Mouse (Mus musculus) hindbrain, embryonic 14.5 days (tissue): ENCODE data around the gene C2cd2l. TPM values are rescaled to one million over a fixed set of nuclear protein-coding genes. Genes with fewer than 3 reads are reported as not detected.
A peak's percentile ranks its signal among the peaks of the same experiment; 100 is the strongest.
"Not testable (repeated sequence)": the region's sequence is repeated elsewhere in the genome, so short reads cannot be mapped to it uniquely, and the experiment has no call there.

Experiments
- ATAC-seq: fragments of 200-750 bp; cut with Nextera tagmentation; 2 replicates; pipeline ENCODE4 v1.8.0; 2017; ENCODE audit warnings: moderate number of reproducible peaks, mild to moderate bottlenecking, moderate TSS enrichment, moderate library complexity; ENCODE audit not compliant: low FRiP score
- DNase-seq: peaks from one replicate; pipeline ENCODE4 v3.0.0-alpha.2; 2015; ENCODE audit warnings: low spot score
- H3K27ac ChIP-seq: fragments of 300-500 bp; sonication (generic); 2 replicates; pipeline ENCODE4 v1.5.1; 2014; ENCODE audit warnings: mild to moderate bottlenecking, moderate library complexity
- H3K27me3 ChIP-seq: fragments of 300-500 bp; sonication (generic); 2 replicates; pipeline ENCODE4 v1.6.1; 2014; ENCODE audit warnings: mild to moderate bottlenecking, low read length, mixed read lengths; ENCODE audit not compliant: control insufficient read depth, insufficient read depth
- H3K36me3 ChIP-seq: fragments of 300-500 bp; sonication (generic); replicated peaks from 2 replicates; pipeline ENCODE4 v1.6.1; 2014; ENCODE audit not compliant: control insufficient read depth, insufficient read depth
- H3K4me1 ChIP-seq: fragments of 300-500 bp; sonication (generic); replicated peaks from 2 replicates; pipeline ENCODE4 v1.6.1; 2014; ENCODE audit warnings: antibody characterized with exemption, low read length, mixed read lengths; ENCODE audit not compliant: control insufficient read depth, insufficient read depth
- H3K4me2 ChIP-seq: fragments of 300-500 bp; sonication (generic); replicated peaks from 2 replicates; pipeline ENCODE4 v1.6.1; 2014; ENCODE audit warnings: mild to moderate bottlenecking, moderate library complexity
- H3K4me3 ChIP-seq: fragments of 300-500 bp; sonication (generic); replicated peaks from 2 replicates; pipeline ENCODE4 v1.5.1; 2014; ENCODE audit warnings: mild to moderate bottlenecking, low read length
- H3K9ac ChIP-seq: fragments of 300-500 bp; sonication (generic); 2 replicates; pipeline ENCODE4 v1.6.1; 2014
- H3K9me3 ChIP-seq: fragments of 300-500 bp; sonication (generic); 2 replicates; pipeline ENCODE4 v1.6.1; 2016; ENCODE audit warnings: low read length; ENCODE audit not compliant: control insufficient read depth
- WGBS: fragments of 180-500 bp; shearing (Covaris S2); extraction: QIAGEN DNeasy Blood & Tissue Kit; methylation state at CpG from one replicate; pipeline ENCODE4 v1.1.7; 2014; 5-methylcytosine and 5-hydroxymethylcytosine counted together
- polyA plus RNA-seq: library from polyadenylated mRNA; unstranded; fragments of >200 nt; fragmentation: Nextera tagmentation; extraction: Ambion mirVana; gene quantifications from 2 replicates; pipeline ENCODE4 v1.2.1, GENCODE M21; 2014

The C2cd2l gene
- polyA plus RNA-seq, result 24.0 and 25.6 TPM in 2 replicates

DNA sequence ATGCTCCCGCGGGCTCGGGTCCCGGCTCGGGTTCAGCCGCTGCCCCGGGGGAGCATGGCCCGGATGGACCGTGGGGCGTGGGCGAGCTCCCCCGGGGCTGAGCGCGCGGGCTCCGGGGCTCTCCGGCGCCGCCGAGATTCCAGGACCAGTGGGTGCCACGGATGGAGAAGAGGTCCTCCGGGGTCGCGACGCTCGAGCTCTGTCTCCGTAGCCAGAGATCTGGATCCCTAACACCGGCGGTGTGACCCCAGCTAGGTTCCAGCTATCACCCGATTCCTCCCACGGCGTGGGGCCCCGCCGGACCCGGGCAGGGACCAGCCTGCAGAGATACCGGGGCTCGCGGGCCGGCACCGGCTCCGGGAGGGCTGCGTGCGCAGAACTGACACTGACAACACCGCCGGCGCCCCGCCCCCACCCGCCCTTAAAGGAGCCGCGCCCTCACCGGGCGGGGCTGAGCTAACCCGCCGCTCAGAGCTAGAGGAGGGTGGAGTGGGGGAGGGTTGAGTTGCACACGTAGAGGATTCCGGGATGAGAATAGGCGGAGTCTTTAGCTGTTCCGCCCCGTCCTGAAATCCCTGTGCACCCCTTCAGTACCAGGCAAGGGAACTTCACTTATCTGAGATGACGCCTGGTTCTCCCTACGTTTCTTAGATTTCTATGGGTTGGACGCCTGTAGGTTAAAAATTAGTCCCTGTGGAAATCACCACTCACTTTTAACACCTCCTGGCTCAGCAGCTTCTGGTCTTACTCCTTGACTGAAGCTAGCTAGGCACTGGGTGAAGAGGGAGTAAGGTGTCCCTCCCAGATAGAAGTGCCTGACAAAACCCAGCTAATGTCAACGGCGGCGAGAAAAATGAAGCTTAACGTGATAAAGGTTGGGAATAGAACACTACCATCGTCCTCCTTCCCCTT is at the start of gene C2cd2l:
TSS of gene C2cd2l (minus strand) at position 399 of the 912 bp plus-strand sequence.
- under 1% methylated on average over 67 of the region's 67 CpGs for WGBS
- ATAC-seq (peak; percentile 98), DNase-seq (peak; percentile 96)
- Histone ChIP-seq H3K9ac (peak within 1 kb of the TSS; percentile 88), H3K9me3 (no peaks in the 10 kb centered on the region), H3K36me3 (peaks cover 14% of the 10 kb centered on the region), H3K4me1 (peaks cover 36% of the 10 kb centered on the region), H3K4me3 (peak within 1 kb of the TSS; percentile 73), H3K4me2 (peak within 1 kb of the TSS; percentile 93), H3K27me3 (no peaks in the 10 kb centered on the region), H3K27ac (peak within 1 kb of the TSS; percentile 72)

DNA sequence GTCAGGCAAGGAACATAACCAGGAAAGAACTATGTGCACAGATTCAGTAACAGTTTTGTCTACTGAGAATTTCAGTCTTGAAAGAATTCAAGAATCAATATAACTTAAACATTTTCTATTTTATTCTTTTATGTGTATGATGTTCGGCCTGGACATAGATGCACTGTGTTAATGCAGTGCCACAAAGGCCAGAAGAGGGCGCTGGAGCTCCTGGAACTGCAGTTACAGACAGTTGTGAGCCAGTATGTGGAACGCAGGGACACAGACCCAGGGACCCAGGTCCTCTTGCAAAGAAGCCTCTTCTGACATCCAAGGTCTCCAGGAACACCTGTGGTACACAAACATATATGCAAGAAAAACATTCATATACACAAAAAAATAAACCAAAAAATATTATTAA is 44.4 kb upstream of the C2cd2l start:
- no peak for DNase-seq

DNA sequence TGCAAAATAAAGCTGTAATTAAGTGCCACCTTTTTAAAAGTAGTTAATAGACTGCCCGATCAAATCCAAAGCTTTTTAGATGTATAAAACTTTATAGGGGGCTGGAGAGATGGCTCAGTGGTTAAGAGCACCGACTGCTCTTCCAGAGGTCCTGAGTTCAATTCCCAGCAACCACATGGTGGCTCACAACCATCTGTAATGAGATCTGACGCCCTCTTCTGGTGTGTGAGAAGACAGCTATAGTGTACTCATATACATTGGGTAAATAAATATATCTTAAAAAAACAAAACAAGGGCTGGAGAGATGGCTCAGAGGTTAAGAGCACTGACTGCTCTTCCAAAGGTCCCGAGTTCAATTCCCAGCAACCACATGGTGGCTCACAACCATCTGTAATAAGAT is 41.8 kb upstream of the C2cd2l start:
- H3K9me3 ChIP-seq, H3K4me1 ChIP-seq, H3K27me3 ChIP-seq, DNase-seq, H3K9ac ChIP-seq, ATAC-seq: not testable (repeated sequence)
- Histone ChIP-seq H3K36me3 (peaks cover 24% of the 10 kb centered on the region), H3K4me3 (peak overlapping the region; percentile 76), H3K4me2 (peak overlapping the region; percentile 88), H3K27ac (0 out of 2 replicates have a peak overlapping the region, but pooled peaks have one; percentile 74)
- 47% methylated on average over 4 of the region's 4 CpGs for WGBS

More for the DNA sequence above, 44.4 kb upstream of the C2cd2l start:
- Histone ChIP-seq H3K4me1 (peaks cover 7% of the 10 kb centered on the region), H3K27ac (no peak overlapping the region), H3K9ac (no peak overlapping the region), H3K9me3 (no peaks in the 10 kb centered on the region), H3K27me3 (no peaks in the 10 kb centered on the region), H3K36me3 (peaks cover 2% of the 10 kb centered on the region), H3K4me3 (no peak overlapping the region), H3K4me2 (no peak overlapping the region)
- no peak for ATAC-seq
- 60% methylated on average over 3 of the region's 3 CpGs for WGBS

DNA sequence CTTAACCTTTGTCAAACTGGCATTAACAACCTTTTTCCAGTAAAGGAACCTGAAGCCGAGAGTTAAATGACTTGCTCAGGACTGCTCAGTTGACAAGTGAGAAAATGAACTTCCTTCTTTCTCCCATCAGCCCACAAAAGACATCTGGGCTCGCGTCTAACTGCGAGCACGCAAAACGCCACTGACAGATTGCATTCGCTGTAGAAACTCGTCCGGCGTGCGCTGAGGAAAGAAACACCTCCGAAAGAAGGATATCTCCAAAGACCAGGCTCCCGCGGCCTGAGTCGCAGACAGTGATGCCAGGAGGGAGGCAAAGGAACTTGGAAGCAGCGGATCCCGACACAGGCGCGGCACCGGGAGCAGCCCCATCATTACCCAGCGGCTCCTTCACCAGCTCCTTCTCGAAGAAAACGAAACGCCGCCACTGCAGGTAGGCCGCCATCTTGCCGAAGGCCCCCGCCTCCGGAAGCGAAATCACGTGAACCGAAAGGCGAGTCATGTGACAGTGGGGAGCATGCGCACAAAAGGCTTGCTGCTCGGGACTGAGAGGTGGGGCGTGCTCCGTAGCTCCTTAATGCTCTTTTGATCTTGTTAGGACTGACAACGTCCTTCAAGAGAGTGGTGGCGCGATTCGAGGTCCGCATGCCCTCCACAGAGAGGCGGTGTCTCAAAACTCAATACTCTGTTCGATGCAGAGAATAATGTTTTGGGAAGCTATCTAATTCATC is 41.3 kb upstream of the C2cd2l start, which contains the start of gene Vps11:
TSS of gene Vps11 (minus strand) at position 481 of the 728 bp plus-strand sequence.
- ATAC-seq, result peak; percentile 90
- under 1% methylated on average over 44 of the region's 44 CpGs for WGBS

DNA sequence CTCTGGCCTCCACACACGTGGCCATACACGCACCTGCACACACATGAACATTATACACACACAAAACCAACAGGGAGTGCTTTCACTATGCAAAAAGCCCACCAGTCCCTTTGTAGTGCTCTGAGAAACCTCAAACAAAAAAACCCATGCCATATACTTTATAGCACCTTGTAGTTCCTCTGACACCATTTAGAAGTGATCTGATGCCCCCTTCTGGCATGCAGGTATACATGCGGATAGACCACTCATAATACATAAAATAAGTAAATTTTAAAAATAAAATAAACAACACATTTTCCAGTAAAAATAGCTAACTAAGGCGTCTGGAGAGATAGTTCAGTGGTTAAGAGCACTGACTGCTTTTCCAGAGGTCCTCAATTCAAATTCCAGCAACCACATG is 37.1 kb upstream of the C2cd2l start:
- DNase-seq (peak; percentile 48), ATAC-seq (no peak)
- H3K27me3 ChIP-seq, result no peaks in the 10 kb centered on the region
- no peak overlapping the region for H3K4me3 ChIP-seq
- H3K4me2 ChIP-seq, result no peak overlapping the region
- H3K9ac ChIP-seq, result no peak overlapping the region
- peaks cover 72% of the 10 kb centered on the region for H3K36me3 ChIP-seq
- no peaks in the 10 kb centered on the region for H3K9me3 ChIP-seq
- peaks cover 7% of the 10 kb centered on the region for H3K4me1 ChIP-seq
- no peak overlapping the region for H3K27ac ChIP-seq
- WGBS, result 76% methylated on average over 4 of the region's 4 CpGs

More for the DNA sequence above, 41.3 kb upstream of the C2cd2l start, which contains the start of gene Vps11:
- Histone ChIP-seq H3K36me3 (peaks cover 30% of the 10 kb centered on the region), H3K9me3 (no peaks in the 10 kb centered on the region), H3K4me2 (peak within 1 kb of the TSS; percentile 88), H3K4me1 (peaks cover 7% of the 10 kb centered on the region), H3K9ac (peak within 1 kb of the TSS; percentile 88), H3K27me3 (no peaks in the 10 kb centered on the region), H3K4me3 (peak within 1 kb of the TSS; percentile 76), H3K27ac (peak within 1 kb of the TSS; percentile 74)
- peak; percentile 97 for DNase-seq

DNA sequence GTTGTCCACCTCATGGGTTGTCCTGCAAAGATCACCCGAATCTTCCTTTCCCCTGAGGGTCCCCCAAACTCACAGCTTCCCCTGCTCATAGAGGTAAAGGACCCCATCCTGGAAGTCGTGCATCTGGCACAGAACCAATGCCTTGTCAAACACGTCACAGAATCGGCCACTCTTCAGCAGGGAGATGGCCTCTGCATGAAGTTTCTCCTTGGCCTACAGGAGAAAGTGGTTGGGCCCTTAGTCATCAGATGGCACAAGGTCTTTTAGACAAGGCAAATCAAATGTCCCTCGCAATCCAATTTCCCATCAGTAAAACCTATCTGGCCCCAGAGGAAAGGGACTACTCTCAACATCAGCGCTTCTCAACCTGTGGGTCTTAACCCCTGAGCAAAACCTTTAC is 33.1 kb upstream of the C2cd2l start:
- WGBS, result 97% methylated on average over 6 of the region's 6 CpGs
- Histone ChIP-seq H3K9ac (no peak overlapping the region), H3K4me1 (no peaks in the 10 kb centered on the region), H3K36me3 (peaks cover 98% of the 10 kb centered on the region), H3K27ac (no peak overlapping the region), H3K4me3 (no peak overlapping the region), H3K9me3 (no peaks in the 10 kb centered on the region), H3K4me2 (no peak overlapping the region), H3K27me3 (no peaks in the 10 kb centered on the region)
- DNase-seq, result no peak
- no peak for ATAC-seq

- Histone ChIP-seq H3K27me3 (no peaks in the 10 kb centered on the region), H3K9ac (no peak overlapping the region), H3K4me3 (no peak overlapping the region), H3K4me1 (no peaks in the 10 kb centered on the region), H3K9me3 (no peaks in the 10 kb centered on the region), H3K36me3 (peaks cover 98% of the 10 kb centered on the region), H3K27ac (no peak overlapping the region), H3K4me2 (no peak overlapping the region)
- ATAC-seq (no peak), DNase-seq (no peak)
- 93% methylated on average over 10 of the region's 10 CpGs for WGBS
These were observed 32.3 kb upstream of the C2cd2l start for GRCm38 (mm10) chr9:44352337-44352736.

DNA sequence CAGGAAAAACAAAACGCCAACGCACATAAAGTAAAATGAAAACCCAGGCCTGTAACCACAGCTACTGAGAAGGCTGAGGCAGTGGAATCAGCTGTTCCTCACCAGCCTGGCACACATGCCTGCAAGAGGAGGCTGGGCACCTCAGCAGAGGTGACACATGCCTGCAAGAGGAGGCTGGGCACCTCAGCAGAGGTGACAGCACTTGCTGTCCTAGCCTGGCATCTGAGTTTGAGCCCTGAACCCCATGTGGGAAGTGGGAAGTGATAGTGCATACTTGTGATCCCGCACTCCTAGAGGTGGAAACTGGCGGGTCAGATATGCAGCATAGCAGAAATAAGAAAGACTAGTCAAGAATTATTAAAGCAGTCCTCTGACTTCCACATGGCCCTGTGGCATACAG is 31.3 kb upstream of the C2cd2l start:
- ATAC-seq (no peak), DNase-seq (no peak)
- no peak overlapping the region for H3K27ac ChIP-seq
- H3K36me3 ChIP-seq, result peaks cover 98% of the 10 kb centered on the region
- no peaks in the 10 kb centered on the region for H3K9me3 ChIP-seq
- no peak overlapping the region for H3K9ac ChIP-seq
- WGBS, result 100% methylated on average over 4 of the region's 4 CpGs
- no peaks in the 10 kb centered on the region for H3K4me1 ChIP-seq
- no peak overlapping the region for H3K4me2 ChIP-seq
- H3K4me3 ChIP-seq, result no peak overlapping the region
- no peaks in the 10 kb centered on the region for H3K27me3 ChIP-seq

DNA sequence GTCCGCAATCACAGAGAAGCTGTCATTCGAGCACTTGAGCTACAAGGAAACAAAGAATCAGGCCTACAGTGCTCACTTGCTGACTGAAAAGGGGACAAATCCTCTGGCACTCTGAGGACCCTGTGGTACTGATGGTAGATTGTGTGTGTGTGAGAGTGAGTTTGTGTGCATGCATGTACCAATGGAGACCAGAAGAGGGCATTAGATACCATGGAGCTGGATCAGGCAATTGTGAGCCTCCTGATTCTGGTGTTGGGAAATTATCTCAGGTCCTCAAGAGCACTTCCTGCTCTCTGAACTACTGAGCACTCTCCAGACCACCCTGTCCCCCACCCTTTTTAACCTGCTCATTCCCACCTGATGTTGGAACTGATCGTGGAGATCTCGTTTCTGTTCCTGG is 28.5 kb upstream of the C2cd2l start:
- Histone ChIP-seq H3K4me2 (no peak overlapping the region), H3K27ac (no peak overlapping the region), H3K36me3 (peaks cover 76% of the 10 kb centered on the region), H3K4me3 (no peak overlapping the region), H3K9me3 (no peaks in the 10 kb centered on the region), H3K4me1 (no peaks in the 10 kb centered on the region; the same call in 1 of the 2 replicates), H3K9ac (no peak overlapping the region), H3K27me3 (no peaks in the 10 kb centered on the region)
- ATAC-seq, result no peak
- 96% methylated on average over 4 of the region's 4 CpGs for WGBS
- DNase-seq, result no peak
